Mouse (Mus musculus) spleen, postnatal 10 days (tissue): ENCODE measurements around the gene 3830417A13Rik.

Source experiments
- DNase-seq, 2 experiments: peaks; one replicate each; pipeline ENCODE4 v3.0.0; 2021 to 2022; ENCODE audit warnings: low spot score in 2 of 2

Gene 3830417A13Rik

GRCm38 (mm10) chrX:64173248-64173647 is at the start of gene 3830417A13Rik:
Gene 3830417A13Rik, plus strand, starts transcription at chrX:64173548.
- no peak for DNase-seq

DNA sequence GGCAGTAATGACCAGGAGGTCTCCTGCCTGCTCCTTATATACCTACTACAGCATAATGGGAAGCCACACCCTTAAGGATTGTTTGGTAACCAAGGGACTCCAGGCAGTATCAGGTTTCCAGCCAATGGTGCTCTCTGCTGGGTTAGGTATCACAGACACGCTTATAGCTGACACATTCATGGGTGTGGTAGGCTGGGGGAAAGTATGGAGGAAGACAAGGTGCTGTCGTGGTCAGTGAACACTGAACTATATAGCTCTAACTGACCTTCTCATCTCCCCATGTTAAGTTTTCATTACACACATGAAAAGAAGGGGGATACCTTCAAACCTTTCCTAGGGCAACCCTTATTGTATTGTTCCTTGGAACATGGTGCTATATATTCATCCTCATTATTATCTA is 21.2 kb upstream of the 3830417A13Rik start, which contains the start of gene Gm6760:
Gm6760 (minus strand) TSS at position 101 of the 400 bp plus-strand sequence.
- no peak for DNase-seq

DNA sequence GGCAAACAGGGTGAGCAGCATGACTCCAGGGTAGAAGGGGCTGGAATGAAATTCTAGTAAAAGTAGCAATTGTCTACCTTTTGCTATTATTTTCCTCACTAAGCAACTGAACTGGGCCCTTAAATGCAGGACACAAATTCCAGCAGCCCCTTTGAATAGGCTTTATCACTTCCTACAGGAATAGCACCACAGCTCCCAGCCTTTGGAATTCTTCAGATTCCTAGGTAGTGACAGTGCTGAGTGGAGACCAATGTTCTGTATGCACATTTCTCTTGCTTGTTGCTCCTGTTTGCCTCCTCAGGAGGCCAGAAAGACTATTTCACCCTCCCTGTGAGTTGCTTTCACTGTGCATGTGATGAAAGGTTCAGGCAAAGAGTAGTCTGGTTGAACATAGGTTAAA is 7.9 kb downstream of the 3830417A13Rik start:
- no peak for DNase-seq
